Mouse (Mus musculus): Measurements from ENCODE around the gene Arap1. TPM values are rescaled to one million over a fixed set of nuclear protein-coding genes. Genes with fewer than 3 reads are reported as not detected.

Gene Arap1
- total and polyA plus RNA-seq, 3 experiments: 21.2 to 46.1 (median 38.5) TPM

DNA sequence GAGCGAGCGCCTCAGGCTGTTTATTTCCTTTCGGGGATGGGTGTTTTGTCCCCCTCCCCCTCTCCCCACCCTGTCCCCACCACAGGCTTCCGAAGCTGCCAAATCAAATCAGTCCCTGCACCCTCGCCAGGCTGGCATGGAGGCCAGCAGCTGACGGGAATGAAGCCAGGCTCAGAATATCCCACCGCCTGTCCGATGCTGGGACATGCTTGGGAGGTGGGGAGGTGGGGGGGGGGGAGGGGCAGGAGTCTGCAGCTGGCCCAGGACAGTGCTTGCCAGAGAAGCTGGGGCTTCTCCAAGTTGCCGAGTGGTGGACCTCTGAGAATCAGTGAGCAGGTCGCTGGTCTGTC, 112.7 kb downstream of the Arap1 start:
- in situ Hi-C loops (cut with MboI; ENCODE audit: low pct_ligation_motif_present, low pct_unique_long_range_greater_than_20kb, low sequenced_read_pairs) (no loop called here), dilution Hi-C loops (cut with MboI; ENCODE audit: extremely low pct_ligation_motif_present, extremely low pct_unique_long_range_greater_than_20kb, low sequenced_read_pairs) (no loop called here)
- Histone ChIP-seq H3K36me3 (replicated peaks in 1 of 2; ENCODE audit: control insufficient read depth in 1 of 2, insufficient read depth in 1 of 2, low read length in 1 of 2) (no peaks in the 10 kb centered on the region), H3K4me3 (replicated peaks in 1 of 3; ENCODE audit: low read depth in 2 of 3, low read length in 2 of 3, poor library complexity in 1 of 3) (no peak overlapping the region), H3K79me2 (replicated peaks; ENCODE audit: control insufficient read depth, extremely low read depth, insufficient read depth, poor library complexity, severe bottlenecking) (no peaks in the 10 kb centered on the region), H3K27ac (ENCODE audit: insufficient read depth, low read depth) (no peak overlapping the region), H3K9ac (ENCODE audit: insufficient read depth, low read depth) (no peak overlapping the region), H3K27me3 (replicated peaks) (peaks cover 86% of the 10 kb centered on the region), H3K9me3 (replicated peaks; ENCODE audit: low read length) (no peaks in the 10 kb centered on the region), H3K4me1 (ENCODE audit: control insufficient read depth in 1 of 2, insufficient read depth in 2 of 2) (peaks cover 2 to 43% of the 10 kb centered on the region in 2 experiments; a peak in 3 of 4 replicates), H3K4me2 (ENCODE audit: insufficient read depth, low read depth, poor library complexity, severe bottlenecking) (no peak overlapping the region)
- TF ChIP-seq ZMIZ1 (IDR thresholded peaks at IDR 0.05; ENCODE audit: low read depth, low read length) (no peak), KAT2A (IDR thresholded peaks at IDR 0.05; ENCODE audit: insufficient replicate concordance, low read length) (no peak), JUN (IDR thresholded peaks at IDR 0.05; ENCODE audit: insufficient read depth, low read depth, low read length) (no peak), UBTF (IDR thresholded peaks at IDR 0.05; ENCODE audit: low read depth, low read length) (no peak), CTCF (conservative IDR thresholded peaks at IDR 0.05 in 1 of 2, IDR thresholded peaks at IDR 0.05 in 1 of 2; ENCODE audit: low read depth in 2 of 2, low read length in 2 of 2) (no peak), USF2 (conservative IDR thresholded peaks at IDR 0.05; ENCODE audit: low read depth, low read length) (no peak), NRF1 (IDR thresholded peaks at IDR 0.05; ENCODE audit: low read depth, low read length) (no peak), SIN3A (IDR thresholded peaks at IDR 0.05; ENCODE audit: low read length) (no peak), ZKSCAN1 (IDR thresholded peaks at IDR 0.05; ENCODE audit: borderline replicate concordance, low read depth, low read length) (no peak), ZNF384 (IDR thresholded peaks at IDR 0.05; ENCODE audit: low read depth, low read length) (no peak), MEF2A (IDR thresholded peaks at IDR 0.05; ENCODE audit: borderline replicate concordance, low read depth, low read length) (no peak), MXI1 (IDR thresholded peaks at IDR 0.05; ENCODE audit: low read depth, low read length) (no peak), RAD21 (IDR thresholded peaks at IDR 0.05; ENCODE audit: low read depth, low read length) (no peak)
- no peak for DNase-seq (ENCODE audit: extremely low read depth)

DNA sequence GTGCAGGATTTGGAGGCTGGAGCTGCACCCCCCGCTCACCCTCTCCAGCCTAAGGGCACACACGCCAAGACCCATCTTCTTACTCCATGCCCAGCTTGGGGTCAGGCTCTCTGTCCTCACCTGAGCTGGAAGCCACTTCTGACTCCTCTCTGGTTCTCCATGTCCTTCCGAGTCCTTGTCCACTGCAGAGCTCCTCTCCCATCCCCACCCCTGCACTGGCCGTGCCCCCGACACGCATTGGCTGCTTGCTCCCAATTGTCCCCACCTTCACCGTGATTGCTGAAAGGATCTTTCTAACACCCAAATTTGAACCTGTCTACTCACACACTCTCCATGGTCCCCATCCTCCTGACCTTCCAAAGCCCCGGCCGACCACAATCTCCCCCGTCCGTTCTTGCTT, 113.7 kb downstream of the Arap1 start:
- Histone ChIP-seq H3K4me2 (ENCODE audit: insufficient read depth, low read depth, poor library complexity, severe bottlenecking) (no peak overlapping the region), H3K27ac (ENCODE audit: insufficient read depth, low read depth) (no peak overlapping the region), H3K36me3 (replicated peaks in 1 of 2; ENCODE audit: control insufficient read depth in 1 of 2, insufficient read depth in 1 of 2, low read length in 1 of 2) (no peaks in the 10 kb centered on the region), H3K4me3 (replicated peaks in 1 of 3; ENCODE audit: low read depth in 2 of 3, low read length in 2 of 3, poor library complexity in 1 of 3) (no peak overlapping the region), H3K4me1 (ENCODE audit: control insufficient read depth in 1 of 2, insufficient read depth in 2 of 2) (peaks cover 2 to 34% of the 10 kb centered on the region in 2 experiments; a peak in 3 of 4 replicates), H3K79me2 (replicated peaks; ENCODE audit: control insufficient read depth, extremely low read depth, insufficient read depth, poor library complexity, severe bottlenecking) (no peaks in the 10 kb centered on the region), H3K9ac (ENCODE audit: insufficient read depth, low read depth) (no peak overlapping the region), H3K27me3 (replicated peaks) (peaks cover 86% of the 10 kb centered on the region), H3K9me3 (replicated peaks; ENCODE audit: low read length) (no peaks in the 10 kb centered on the region)
- dilution Hi-C loops (cut with MboI; ENCODE audit: extremely low pct_ligation_motif_present, extremely low pct_unique_long_range_greater_than_20kb, low sequenced_read_pairs): no loop called here
- no peak for DNase-seq (ENCODE audit: extremely low read depth)
- in situ Hi-C loops (cut with MboI; ENCODE audit: low pct_ligation_motif_present, low pct_unique_long_range_greater_than_20kb, low sequenced_read_pairs): no loop called here
- no peak for TF ChIP-seq JUND (conservative IDR thresholded peaks at IDR 0.05; ENCODE audit: low read depth, low read length)
- TF ChIP-seq MAFK (IDR thresholded peaks at IDR 0.05; ENCODE audit: insufficient replicate concordance, low read length): no peak
- TF ChIP-seq UBTF (IDR thresholded peaks at IDR 0.05; ENCODE audit: low read depth, low read length): no peak
- no peak for TF ChIP-seq CTCF (conservative IDR thresholded peaks at IDR 0.05 in 1 of 2, IDR thresholded peaks at IDR 0.05 in 1 of 2; ENCODE audit: low read depth in 2 of 2, low read length in 2 of 2)
- no peak for TF ChIP-seq MAX (IDR thresholded peaks at IDR 0.05; ENCODE audit: low read length)
- TF ChIP-seq NELFE (IDR thresholded peaks at IDR 0.05; ENCODE audit: low read depth, low read length): no peak
- no peak for TF ChIP-seq ZMIZ1 (IDR thresholded peaks at IDR 0.05; ENCODE audit: low read depth, low read length)

Other genes starting within 250 kb of the Arap1 start
- gene Atg16l2, start 45.8 kb upstream of the Arap1 start, total RNA-seq (2012; rRNA removed): 28.6 and 43.8 TPM in 2 replicates
- 15.4 and 19.3 TPM in 2 replicates for gene Atg16l2, start 45.8 kb upstream of the Arap1 start, total RNA-seq (2014; rRNA removed)
- 12.7 and 14.9 TPM in 2 replicates for gene Atg16l2, start 45.8 kb upstream of the Arap1 start, polyA plus RNA-seq (2012; ENCODE audit: insufficient read length, low read depth)
- gene Stard10, start 31.0 kb upstream of the Arap1 start, total RNA-seq (2012; rRNA removed): 7.8 and 12.7 TPM in 2 replicates
- gene Stard10, start 31.0 kb upstream of the Arap1 start, total RNA-seq (2014; rRNA removed): 1.4 and 2.4 TPM in 2 replicates
- gene Stard10, start 31.0 kb upstream of the Arap1 start, polyA plus RNA-seq (2012; ENCODE audit: insufficient read length, low read depth): 6.7 and 7.9 TPM in 2 replicates
- 0.04 TPM in 1 of 2 replicates, not detected in the other for gene Gm45837, start 62.8 kb downstream of the Arap1 start, total RNA-seq (2012; rRNA removed)
- not detected in 2 replicates for gene Gm45837, start 62.8 kb downstream of the Arap1 start, total RNA-seq (2014; rRNA removed)
- 0.56 and 0.84 TPM in 2 replicates for gene Gm45837, start 62.8 kb downstream of the Arap1 start, polyA plus RNA-seq (2012; ENCODE audit: insufficient read length, low read depth)
- gene Pde2a, start 73.6 kb downstream of the Arap1 start, total RNA-seq (2012; rRNA removed): 0.08 TPM in 2 replicates
- 0.28 and 0.40 TPM in 2 replicates for gene Pde2a, start 73.6 kb downstream of the Arap1 start, total RNA-seq (2014; rRNA removed)
- not detected in 2 replicates for gene Pde2a, start 73.6 kb downstream of the Arap1 start, polyA plus RNA-seq (2012; ENCODE audit: insufficient read length, low read depth)
- not detected in 2 replicates for gene Art2b, start 237.5 kb downstream of the Arap1 start, total RNA-seq (2012; rRNA removed)
- not detected in 2 replicates for gene Art2b, start 237.5 kb downstream of the Arap1 start, total RNA-seq (2014; rRNA removed)
- not detected in 2 replicates for gene Art2b, start 237.5 kb downstream of the Arap1 start, polyA plus RNA-seq (2012; ENCODE audit: insufficient read length, low read depth)

All from CH12.LX (cell line).